Mouse (Mus musculus) activated CD4-positive, CD25-positive, alpha-beta regulatory T cell, adult 4 months (primary cell): ENCODE results near the gene Bud13. TPM values are rescaled to one million over a fixed set of nuclear protein-coding genes. Genes with fewer than 3 reads are reported as not detected.

Experiments
- ATAC-seq: one replicate; pipeline ENCODE4 v1.8.0; 2017
- polyA plus RNA-seq, 2 experiments: library from polyadenylated mRNA; unstranded; fragments of 100-300 nt; shearing (Covaris generic); gene quantifications; one replicate each; pipeline ENCODE4 v1.2.1; 2017

Bud13 gene
- 10 to 100 TPM; 15.7 to 16.6 TPM for polyA plus RNA-seq

DNA sequence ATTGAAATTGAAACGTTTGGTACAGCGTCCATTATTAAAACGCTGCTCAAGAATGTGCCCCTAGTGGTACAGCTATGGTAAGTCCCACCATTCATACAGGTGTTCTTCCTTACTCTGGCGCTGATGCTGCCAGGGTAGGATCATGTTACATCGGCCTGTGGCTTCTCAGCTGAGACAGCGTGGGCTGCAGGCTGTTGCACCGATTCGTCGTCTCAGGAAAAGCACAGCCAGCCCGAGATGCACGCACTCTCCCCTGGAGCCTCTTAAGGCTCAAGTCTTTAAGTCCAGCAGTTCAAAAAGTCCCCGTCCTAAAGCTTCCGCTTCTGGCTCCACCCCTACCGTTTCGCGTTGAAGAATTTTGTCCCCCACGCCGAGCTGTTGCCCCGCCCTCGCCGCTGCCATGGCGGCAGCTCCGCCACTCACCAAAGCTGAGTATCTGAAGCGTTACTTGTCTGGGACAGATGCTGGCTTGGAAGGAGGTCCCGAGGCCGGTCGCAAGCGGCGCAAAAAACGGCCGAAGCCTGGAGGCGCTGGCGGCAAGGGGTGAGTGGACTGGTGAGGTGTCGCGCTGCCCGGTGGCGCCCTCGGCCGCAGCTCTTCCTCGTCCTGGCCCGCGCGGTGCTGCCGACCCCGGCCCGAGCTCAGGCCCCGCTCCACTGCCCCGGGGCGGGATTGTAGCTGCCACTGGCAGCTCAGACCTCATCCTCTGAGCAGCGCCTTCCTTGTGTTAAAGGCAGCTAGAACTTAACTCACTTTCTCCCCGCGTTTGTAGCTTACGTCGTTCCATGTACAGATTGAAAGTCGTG is at the start of gene Bud13:
Gene Bud13 (plus strand): TSS at position 378 of the 806 bp plus-strand sequence.
- peak; percentile 91 for ATAC-seq

- ATAC-seq = no peak
Measured at GRCm38 (mm10) chr9:46235196-46235595, 47.6 kb upstream of the Bud13 start.

DNA sequence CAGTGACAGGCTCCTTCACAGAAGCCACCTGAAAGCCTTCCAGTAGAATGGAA is 47.4 kb upstream of the Bud13 start, which contains the start of gene Apoc3:
Gene Apoc3 (minus strand): TSS at position 41 of the 53 bp plus-strand sequence.
- no peak for ATAC-seq

- ATAC-seq = no peak
Measured at GRCm38 (mm10) chr9:46235649-46236048, 47.2 kb upstream of the Bud13 start.

- ATAC-seq = no peak
Measured at GRCm38 (mm10) chr9:46238850-46239249, 44.0 kb upstream of the Bud13 start.

DNA sequence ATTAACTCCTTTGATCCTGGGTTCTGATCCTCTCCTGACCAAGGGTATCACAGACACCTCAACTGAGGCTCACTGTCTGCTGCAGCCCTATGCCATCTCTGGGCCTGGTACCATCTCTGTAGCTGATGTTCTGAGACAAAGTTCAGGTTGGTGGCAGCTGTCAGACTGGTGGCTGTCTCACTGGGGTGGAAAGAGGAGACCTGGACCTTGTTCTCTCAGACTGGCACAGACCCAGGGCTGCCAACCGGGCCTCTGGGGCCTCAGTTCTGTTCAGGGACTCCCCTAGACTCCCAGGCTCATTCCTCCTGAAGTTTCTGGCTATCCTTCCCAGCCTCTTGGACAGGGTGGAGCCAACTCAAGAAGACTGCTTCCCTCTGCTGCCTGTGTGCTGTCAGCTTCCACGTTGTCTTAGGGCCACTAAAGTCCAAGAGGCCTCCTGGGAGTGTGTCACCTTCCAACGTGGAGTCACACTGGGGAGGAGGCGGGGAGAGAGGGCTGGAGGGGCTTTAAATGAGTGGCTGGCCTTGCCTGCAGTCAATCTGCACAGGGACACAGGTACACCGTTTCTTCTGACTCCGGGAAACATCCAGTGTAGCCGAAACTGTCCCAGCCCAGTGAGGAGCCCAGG is 42.2 kb upstream of the Bud13 start, which contains the start of gene Apoa4:
Gene Apoa4 (plus strand): TSS at position 171 of the 628 bp plus-strand sequence.
- no peak for ATAC-seq

- ATAC-seq = no peak
Measured at GRCm38 (mm10) chr9:46241818-46242217, 41.0 kb upstream of the Bud13 start.

- no peak for ATAC-seq
Measured at GRCm38 (mm10) chr9:46243122-46243521, 39.7 kb upstream of the Bud13 start.

GRCm38 (mm10) chr9:46243584-46243983 is 39.2 kb upstream of the Bud13 start:
- ATAC-seq = no peak

DNA sequence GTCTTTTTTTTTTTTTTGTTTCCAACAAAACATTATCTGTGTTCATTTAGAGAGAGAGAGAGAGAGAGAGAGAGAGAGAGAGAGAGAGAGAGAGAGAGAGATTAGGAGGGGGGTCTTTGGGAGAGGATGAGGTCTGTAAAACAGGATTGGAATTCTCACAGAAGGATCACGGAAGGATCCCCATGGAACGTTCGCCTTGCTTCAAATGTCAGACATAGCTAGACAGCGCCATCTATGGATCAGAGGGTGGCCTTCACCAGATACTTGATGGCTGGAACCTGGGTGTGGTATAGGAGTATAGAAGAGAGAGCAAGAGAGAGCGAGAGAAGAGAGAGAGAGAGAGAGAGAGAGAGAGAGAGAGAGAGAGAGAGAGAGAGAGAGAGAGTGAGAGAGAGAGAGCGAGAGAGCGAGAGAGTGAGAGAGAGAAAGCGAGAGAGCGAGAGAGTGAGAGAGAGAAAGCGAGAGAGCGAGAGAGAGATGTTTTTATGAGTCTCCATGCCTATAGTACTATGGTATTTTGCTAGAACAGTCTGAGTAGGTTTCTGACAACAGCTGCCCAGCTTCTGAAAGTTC is 36.0 kb upstream of the Bud13 start:
- ATAC-seq = no peak

DNA sequence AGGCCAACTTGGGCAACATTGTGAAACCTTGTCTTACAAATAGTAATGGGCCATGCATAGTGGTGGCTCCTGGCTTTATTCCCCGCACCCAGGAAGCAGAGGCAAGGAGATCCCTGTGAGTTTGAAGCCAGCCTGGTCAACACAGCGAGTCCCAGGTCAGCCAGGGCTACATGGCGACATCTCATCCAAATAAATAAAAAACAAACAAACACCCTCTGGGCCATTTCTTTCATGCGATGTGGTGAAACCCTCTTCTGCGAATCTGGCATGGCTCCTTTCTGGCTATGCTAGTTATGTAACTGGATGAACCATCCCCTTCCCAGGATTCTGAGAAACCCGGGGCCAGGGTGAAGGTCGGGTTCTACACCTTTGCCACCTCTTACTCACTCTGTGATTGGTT is 26.6 kb upstream of the Bud13 start:
- ATAC-seq = no peak

DNA sequence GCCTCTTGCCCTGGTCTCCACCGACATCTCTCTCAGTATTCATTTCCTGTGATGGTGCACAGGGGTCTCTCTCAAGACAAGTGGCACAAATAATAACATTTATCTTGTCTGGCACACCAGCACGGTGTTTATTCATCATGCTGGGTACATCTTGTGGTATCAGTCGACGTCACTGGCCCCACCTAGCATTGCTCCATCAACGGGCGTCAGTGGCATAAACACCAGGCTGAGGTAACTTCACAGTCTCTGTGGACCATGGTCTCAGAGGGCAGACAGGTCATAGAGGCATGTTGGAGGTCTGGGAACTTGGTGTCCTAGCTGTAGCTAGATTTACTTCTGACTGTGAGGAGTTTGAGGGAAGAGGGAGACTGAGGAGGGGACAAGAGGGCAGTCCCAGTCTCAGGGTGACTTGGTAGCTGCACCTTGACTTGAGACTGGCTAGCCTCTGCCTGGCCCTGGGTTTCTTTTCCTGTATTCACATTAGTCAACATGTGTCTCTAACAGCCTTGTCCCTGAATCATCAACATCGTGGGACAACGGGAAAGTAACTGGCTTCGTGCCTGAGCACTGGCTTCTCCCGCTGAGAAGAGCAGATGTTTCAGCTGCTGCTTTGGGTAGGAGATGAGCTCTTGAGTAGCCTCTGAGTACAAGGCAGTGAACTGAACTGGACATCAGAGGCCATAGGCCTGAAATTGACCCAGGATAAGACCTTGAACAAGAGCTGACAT is 26.0 kb upstream of the Bud13 start:
- ATAC-seq = no peak

DNA sequence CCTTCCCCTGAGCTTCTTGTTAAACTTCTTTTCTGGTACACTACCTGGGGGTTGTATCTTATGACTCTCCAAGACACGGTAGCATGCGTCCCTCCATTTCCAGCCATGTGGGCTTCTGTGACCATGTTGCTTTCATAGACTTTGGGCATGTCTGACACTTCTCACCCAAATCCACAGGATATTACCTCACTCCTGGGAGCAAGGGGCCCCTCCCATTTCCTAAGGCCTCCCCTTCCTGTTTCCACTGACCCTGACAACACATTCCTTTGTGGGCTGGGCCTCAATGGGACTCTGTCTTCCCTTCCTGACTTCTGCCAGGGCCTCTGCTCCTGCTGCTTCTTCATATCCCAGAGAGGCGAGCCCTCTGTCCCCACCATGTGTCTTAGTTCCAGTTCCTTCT is 25.3 kb upstream of the Bud13 start:
- no peak for ATAC-seq

DNA sequence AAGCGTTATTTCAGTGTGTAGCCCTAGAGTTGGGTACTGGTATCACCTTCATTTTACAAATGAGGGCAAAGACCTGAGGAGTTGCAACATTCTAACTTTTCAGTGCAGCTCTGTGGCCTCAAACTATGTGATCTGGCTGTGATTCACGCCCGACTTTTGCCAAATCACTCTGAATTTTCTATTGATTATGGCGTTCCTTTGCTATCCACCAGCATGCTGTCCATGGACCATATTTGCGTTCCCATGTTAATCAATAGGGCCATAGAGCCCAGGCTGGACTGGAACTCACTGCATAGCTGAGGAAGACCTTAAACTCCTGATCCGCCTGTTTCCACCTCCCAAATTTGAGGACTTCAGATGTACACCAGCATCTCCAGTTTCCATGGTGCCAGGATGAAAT is 23.7 kb upstream of the Bud13 start:
- ATAC-seq = no peak

DNA sequence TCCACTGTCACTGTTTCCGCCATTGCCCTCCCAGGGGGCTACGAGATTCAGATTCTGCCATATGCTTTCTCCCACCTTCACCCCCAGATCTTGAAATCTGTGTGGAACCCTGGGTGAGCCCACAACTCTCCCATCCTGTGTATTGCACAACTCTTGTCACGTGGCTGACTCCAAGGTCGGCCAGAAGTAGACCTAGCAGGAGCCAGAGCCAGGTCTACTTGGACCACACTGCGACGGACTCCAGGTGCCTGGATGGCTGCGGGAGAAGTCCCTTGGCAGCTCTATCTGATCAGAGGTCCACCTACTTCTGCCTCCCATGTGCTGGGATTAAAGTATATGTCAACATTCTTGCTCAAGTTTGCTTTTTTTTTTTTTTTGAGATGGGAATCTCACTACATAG is 21.7 kb upstream of the Bud13 start:
- no peak for ATAC-seq

DNA sequence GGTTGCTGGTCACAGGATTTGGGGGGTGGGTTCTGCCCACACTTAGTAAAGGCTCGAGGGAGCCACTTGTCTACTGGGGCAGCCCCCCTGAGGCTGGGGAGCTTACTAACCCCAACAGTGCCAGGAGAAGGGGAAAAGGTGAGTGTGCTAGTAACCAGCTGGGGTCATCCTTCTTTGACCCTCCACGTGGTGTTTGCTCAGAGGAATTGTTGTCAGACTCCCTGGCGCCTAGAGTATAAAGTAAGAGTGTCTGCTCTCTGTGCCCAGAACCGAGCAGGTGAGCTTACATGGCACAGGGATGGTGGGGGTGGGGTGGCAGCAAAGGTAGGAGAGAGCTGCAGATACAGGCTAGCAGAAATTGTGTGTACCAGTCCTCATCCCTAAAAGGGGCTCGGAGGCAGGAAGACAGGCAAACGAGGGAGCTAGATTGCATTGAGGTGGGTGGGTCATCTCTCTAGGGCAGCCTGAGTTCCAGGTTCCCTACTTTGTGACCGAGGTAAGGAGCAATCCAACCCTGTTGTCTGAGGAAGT is 14.4 kb upstream of the Bud13 start, which contains the start of gene Apoa5:
Gene Apoa5 (plus strand): TSS at position 291 of the 531 bp plus-strand sequence.
- ATAC-seq = no peak

GRCm38 (mm10) chr9:46269125-46269524 is 13.7 kb upstream of the Bud13 start:
- ATAC-seq = no peak

GRCm38 (mm10) chr9:46270782-46271181 is 12.0 kb upstream of the Bud13 start:
- ATAC-seq = no peak

DNA sequence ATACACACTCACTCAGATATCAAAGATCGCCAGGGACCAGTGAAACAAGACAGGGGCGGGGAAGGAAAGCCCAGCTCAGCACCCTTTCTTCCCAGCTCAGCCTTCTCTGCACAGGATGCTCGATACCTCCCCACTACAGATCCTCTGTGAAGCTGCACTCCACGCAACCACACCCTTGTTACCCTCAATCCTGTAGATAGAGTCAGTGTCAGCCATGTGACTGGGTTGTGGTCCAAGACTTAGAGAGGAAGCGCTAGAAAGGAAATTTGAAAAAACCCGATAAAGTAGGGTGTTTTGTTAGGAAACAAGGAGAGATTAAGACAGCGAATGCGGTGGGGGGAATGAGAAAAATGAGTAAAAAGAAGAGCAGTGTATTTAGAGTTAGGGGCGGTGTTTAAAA is 10.7 kb upstream of the Bud13 start:
- peak; percentile 35 for ATAC-seq

DNA sequence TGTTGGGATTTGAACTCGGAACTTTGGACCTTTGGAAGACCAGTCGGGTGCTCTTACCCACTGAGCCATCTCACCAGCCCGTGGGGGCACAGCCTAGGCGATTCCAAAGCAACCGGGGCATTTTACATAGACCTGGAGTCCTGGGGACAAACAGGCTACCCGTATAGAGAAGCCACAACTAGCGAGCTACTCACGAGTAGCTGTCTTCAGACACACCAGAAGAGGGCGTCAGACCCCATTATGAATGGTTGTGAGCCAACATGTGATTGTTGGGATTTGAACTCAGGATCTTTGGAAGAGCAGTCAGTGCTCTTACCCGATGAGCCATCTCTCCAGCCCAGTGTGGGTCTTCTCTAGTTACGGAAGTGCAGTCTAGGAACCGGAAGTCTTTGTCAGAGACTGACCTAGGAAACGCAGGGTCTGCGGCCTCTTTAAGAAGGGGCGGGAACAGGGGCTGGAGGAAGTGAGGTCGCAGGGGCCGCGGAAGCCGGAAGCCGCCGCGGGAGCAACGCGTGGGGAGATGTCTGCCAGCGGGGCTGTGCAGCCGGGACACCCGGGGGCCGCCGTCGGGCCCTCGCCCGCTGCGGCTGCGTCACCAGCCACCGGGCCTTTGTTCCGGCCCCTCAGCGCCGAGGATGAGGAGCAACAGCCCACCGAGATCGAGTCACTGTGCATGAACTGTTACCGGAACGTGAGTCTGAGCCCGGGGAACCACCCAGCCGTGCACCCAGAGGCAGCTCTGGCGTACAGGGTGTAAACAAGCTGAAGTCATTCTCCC is 9.9 kb upstream of the Bud13 start, which contains the start of gene Zpr1:
Gene Zpr1 (plus strand): TSS at position 388 of the 778 bp plus-strand sequence.
- ATAC-seq = peak; percentile 95

DNA sequence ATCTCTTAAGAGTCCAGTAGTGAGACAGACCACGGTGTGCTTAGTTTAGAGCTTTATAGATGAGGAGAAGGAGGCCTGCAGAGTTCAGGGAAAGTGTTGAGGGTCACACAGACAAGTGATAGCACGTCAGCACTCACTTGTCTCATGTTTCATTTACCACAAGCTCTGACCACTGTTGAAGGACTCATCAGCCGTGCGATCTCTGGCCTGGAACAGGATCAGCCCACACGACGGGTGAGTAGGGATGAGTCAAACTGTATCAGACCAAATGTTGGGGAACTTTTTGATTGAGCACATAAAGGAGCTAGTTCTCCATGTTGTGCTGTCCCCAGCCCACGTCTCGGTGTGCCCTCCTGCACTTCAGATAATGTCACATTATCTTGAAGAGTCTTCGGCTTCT is 8.3 kb upstream of the Bud13 start:
- ATAC-seq = no peak

- ATAC-seq = no peak
Measured at GRCm38 (mm10) chr9:46298381-46298780, 15.6 kb downstream of the Bud13 start.
